Mouse (Mus musculus) heart, postnatal 36 days (tissue): ENCODE data around the gene Samd14. TPM values are rescaled to one million over a fixed set of nuclear protein-coding genes. Genes with fewer than 3 reads are reported as not detected.

Source experiments
- DNase-seq, 2 experiments: peaks; one replicate each; pipeline ENCODE4 v3.0.0; 2021 to 2022
- intact Hi-C: fragments of 180-260 bp; cut with DNase I; formaldehyde crosslinking; loops from one replicate; pipeline ENCODE4 v1.15.1; 2025
- total RNA-seq, 2 experiments: library from RNA; stranded (reverse); gene quantifications; 2 replicates each; pipeline ENCODE4 v1.2.3; 2021

Gene Samd14
- total RNA-seq, 2 experiments from 2014 or later = 1.2 to 1.3 TPM

DNA sequence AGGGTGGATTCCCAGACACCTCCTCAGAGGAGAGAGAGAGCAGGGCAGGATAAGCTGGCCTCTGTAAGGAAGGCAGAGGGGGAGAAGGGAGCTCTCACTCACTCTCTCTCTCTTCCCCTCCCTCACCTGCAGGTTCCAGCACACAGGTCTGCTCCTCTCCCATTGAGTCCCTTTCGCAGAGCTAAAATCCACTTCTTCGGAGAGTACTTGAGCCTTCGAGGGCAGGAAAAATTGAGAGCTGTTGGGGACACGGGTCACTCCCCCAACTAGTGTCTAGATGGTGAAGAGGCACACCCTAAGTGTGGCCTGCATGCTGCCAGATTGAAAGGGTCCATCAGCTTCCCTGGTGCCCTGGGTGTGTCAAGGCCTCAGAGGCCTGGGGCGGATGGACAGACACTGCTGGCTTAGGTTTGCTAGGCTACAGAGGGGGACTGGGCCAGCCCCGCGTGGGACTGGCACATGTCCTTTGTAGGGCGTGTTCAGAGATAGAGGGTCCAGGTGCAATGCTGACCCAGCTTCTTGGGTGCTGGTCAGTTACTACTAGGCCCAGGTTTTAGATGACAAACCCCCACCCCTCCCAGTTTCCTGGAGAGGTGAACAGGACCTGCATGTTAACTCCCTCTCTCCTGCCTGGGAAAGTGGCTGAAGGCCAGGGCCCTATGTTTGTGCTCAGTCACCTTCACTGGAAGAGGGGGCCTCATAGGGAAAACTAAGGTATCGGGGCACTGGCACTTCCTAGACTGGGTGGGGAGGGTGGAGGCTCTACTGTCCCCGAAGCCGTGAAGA lies 15.7 kb downstream of the Samd14 start:
- intact Hi-C loops = no loop called here

DNA sequence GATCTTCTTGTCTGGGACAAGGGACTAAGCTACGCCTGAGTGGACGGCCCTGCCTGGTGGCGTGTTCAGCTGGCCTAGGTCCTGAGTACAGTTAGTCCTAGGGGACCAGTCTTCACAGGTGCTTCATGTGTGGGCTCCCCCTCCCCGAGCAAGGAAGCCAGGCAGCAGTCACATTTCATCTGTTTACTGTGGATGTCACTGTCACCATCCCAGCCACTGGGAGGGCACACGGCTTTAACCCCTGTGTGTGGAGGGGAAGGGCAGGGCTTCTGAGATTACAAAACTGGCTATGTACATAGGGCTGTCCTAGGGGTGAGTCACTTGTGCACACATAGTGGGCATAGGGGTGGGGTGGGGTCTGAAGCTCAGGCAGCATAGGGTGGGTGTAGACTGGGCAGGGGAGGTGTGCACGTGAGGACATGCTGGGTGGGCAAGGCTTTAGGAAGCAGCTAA lies 16.4 kb downstream of the Samd14 start:
- intact Hi-C loops = no loop called here

More for the DNA sequence above, 15.7 kb downstream of the Samd14 start:
- DNase-seq = no peak

DNA sequence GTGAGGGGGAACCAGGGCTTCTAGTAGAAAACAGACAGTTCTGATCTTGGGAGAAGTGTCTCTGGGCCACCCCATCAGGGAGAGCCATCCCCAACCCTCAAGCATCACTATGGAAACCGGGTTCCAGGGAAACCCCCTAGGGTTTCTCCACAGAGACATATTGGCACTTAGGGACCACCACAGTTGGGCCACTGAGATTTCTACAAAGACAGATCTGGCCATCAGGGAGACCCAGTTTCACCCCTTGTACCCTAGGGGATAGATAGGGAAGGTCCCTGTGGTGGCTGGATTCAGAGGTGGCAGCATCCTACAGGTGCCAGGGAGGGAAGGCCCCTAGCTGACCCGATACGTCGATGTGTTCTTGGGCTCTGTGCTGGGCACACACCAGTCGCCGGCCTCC lies 17.2 kb downstream of the Samd14 start:
- DNase-seq = no peak
- intact Hi-C loops = no loop called here

More for the DNA sequence above, 16.4 kb downstream of the Samd14 start:
- DNase-seq = no peak

- intact Hi-C loops = no loop called here
- DNase-seq = no peak
These were observed 18.3 kb downstream of the Samd14 start for GRCm38 (mm10) chr11:95027850-95028470.

DNA sequence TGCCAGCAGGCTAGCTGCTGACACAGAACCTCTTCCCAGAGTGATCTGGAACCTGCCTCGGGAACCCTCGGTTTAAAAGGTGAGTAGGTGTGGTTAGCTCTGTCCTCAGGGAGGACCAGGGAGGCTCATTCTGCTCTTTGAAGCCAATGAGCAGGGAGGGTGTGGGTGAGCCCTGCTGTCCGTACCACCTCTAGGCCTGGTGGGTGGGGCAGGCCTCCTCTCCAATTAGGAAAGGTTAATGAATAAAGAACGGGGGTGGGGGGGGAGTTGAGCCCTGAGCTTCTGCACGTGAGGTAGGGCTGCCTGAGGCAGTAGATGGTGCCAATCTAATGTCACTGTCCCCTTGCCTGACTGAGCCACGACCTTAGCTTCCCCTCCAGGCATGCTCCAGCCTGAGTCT lies 23.3 kb downstream of the Samd14 start:
- no peak for DNase-seq
- intact Hi-C loops = no loop called here

GRCm38 (mm10) chr11:95033617-95034016 lies 23.9 kb downstream of the Samd14 start:
- intact Hi-C loops = no loop called here
- no peak for DNase-seq

GRCm38 (mm10) chr11:95034902-95035301 lies 25.2 kb downstream of the Samd14 start:
- intact Hi-C loops = no loop called here
- DNase-seq = no peak

DNA sequence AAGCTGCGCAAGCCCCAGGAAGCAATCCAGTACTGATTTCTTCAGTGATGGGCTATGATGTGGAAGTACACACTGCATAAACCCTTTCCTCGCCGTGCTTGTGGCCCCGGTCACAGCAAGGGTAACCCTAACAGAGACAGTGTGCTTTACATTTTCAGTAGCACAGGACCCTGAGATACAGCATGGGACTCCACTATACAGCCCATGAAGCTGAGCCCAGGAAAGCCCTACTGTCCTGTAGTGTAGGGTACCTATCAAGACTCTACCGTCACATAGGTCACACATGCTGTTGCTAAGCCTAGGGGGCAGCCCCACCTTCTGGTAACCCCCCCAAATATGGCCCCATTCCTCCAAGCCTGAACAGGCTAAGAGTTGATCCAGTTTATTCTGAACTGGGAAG lies 26.8 kb downstream of the Samd14 start:
- intact Hi-C loops = no loop called here
- no peak for DNase-seq

DNA sequence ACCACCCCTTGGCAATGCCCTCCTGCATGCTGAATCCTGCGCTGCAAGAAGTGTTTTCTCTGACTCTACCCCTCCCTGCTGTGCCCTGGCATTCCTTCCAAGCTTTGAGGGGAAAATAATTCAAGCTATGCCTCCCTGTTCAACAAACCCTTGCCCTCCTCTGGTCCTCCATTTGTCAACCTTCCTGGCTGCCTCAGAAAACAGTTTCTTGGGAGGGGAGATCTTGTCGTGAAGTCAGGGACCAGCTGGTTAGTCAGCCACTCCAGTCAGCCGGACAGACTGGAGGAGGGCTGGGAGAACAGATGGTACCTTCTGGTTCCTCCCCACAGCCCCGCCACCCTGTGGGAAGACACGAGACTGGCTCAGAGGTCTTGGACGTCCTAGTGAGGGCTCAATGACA lies 27.6 kb downstream of the Samd14 start:
- DNase-seq = no peak
- intact Hi-C loops = no loop called here

DNA sequence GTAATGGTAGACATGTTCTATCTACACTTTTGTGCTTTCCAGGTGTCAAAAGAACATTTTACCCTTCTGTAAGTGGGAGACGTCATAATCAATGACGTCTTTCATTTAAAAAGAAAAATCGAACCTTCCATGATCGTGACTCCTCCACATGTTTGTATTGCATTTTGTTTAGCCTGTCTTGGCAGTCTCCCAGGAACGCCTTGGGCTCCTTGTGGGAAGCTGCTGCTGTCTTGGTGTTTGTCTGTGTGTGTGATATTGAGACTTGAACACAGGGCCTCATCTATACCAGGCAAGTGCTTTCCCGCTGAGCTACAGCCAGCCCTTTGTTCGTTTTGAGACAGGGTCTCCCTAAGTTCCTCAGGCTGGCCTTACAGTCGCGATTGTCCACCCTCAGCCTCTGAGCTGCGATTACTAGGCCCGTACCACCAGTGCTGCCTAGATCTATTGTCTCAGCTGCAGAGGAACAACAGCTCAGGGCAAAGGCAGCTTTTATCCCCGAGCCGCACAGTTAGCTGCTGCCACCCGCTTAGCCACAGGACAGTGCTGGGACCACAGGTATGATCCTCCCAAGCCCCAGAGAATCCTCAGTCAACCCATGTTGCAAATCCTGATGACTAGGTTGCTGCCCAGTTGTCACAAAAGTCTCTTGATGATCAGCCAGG lies 28.6 kb downstream of the Samd14 start:
- intact Hi-C loops = loop anchor here (2.0 kb wide), 1 partner anchor 25 kb away; no protein-coding TSS in a partner anchor
- no peak for DNase-seq

- intact Hi-C loops = loop anchor here (2.0 kb wide), 1 partner anchor 26 kb away; no protein-coding TSS in a partner anchor
- DNase-seq = no peak
These were observed 29.4 kb downstream of the Samd14 start for GRCm38 (mm10) chr11:95038818-95039655.

- no peak for DNase-seq
- intact Hi-C loops = loop anchor here (2.0 kb wide), 2 partner anchors 27 to 61 kb away; no protein-coding TSS in a partner anchor
These were observed 30.1 kb downstream of the Samd14 start for GRCm38 (mm10) chr11:95039766-95040165.

DNA sequence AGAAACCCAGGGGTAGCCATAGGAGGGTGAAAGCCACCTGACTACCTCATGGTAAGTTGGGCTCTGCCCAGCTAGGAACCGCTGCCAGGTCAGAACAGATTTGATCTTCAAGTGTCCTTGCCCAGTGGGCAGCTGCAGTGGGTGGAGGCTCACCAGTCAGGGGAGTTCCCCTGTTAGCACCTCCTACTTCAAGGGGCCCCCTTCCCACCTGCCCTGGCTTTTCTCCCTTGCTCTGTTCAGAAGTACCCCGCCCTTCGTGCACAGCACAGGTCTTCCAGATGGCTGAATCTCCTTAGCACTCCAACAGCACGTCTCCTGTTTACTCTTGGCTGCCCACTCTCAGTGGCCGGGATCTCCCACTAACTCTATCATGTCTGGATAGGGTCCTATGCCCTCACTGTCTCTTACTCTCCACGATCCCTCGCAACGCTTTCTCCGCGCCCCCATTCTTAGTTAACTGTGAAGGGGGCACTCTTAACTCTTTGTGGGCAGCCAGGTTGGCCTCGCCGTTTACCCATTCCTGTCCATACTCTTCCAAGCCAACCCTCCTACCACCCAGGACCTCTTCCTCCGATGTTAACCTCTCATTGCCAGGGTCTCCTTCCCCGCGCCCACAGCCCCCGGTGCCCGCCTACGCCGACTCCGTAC lies 30.9 kb downstream of the Samd14 start:
- intact Hi-C loops = loop anchor here (2.0 kb wide), 1 partner anchor 62 kb away; no protein-coding TSS in a partner anchor
- peak; percentile 67 to 76 for DNase-seq

DNA sequence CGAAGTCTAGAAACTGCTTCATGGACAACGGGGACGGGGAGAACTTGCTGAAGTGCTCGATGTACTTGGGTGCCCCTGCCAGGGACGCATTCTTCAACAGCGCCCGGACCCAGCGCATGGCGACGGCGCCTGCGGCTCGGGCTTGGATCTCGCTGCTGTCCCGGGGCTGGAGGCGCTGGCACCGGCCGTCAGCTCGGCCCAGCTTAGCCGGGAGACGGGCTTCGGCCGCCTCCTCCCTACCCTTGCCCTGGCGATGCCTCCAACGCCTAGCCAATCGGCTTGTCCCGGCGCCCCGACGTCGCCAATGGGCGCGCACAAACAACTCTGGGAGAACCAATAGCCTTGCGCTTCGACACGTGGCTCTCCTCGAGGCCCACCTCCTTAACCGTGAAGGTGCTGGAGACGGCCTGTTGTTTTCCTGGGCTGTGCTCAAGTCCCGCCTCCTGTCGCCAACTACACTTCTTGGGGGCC lies 31.5 kb downstream of the Samd14 start, which contains the start of gene Pdk2:
Gene Pdk2 (minus strand): TSS at position 216 of the 471 bp plus-strand sequence.
- intact Hi-C loops = loop anchor here (2.0 kb wide), 1 partner anchor 62 kb away; no protein-coding TSS in a partner anchor
- peak; percentile 92 for DNase-seq

GRCm38 (mm10) chr11:95042096-95042495 lies 32.4 kb downstream of the Samd14 start:
- intact Hi-C loops = no loop called here
- peak; percentile 87 to 88 for DNase-seq

GRCm38 (mm10) chr11:95043060-95043459 lies 33.4 kb downstream of the Samd14 start:
- DNase-seq = no peak
- intact Hi-C loops = no loop called here

DNA sequence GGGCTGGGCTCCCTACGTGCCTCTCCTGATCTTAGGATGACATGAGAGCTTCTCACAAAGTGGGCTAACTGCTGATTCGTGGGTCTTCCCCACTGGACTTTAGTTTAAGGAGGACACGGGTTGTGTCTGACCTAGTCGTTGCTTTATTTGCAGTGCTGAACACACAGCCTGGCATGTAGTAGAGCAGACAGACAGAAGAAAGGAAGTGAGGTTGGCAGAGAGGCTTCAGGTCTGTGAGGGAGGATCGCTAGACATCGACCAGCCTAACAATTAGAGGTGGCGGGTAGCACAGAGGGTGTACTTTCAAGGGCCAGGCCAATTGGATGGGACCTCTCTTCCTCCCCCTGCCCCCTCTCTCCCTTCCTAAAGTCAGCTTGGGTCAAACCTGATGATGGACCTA lies 33.9 kb downstream of the Samd14 start:
- DNase-seq = no peak
- intact Hi-C loops = no loop called here

- intact Hi-C loops = no loop called here
- no peak for DNase-seq
These were observed 34.6 kb downstream of the Samd14 start for GRCm38 (mm10) chr11:95044185-95044870.
